Mouse (Mus musculus) adrenal gland, adult 18-20 months (tissue): Measurements from ENCODE around the gene Smg6. TPM values are rescaled to one million over a fixed set of nuclear protein-coding genes. Genes with fewer than 3 reads are reported as not detected.

Source experiments
- DNase-seq, 2 experiments: peaks; one replicate each; pipeline ENCODE4 v3.0.0; 2021 to 2022; ENCODE audit warnings: low spot score in 2 of 2
- total RNA-seq, 2 experiments: library from RNA; stranded (reverse); gene quantifications; 1 replicate in 1 of 2; 2 replicates in 1 of 2; pipeline ENCODE4 v1.2.3; 2021

Gene Smg6
- total RNA-seq, 2 experiments from 2014 or later, result 17.9 to 21.4 TPM

DNA sequence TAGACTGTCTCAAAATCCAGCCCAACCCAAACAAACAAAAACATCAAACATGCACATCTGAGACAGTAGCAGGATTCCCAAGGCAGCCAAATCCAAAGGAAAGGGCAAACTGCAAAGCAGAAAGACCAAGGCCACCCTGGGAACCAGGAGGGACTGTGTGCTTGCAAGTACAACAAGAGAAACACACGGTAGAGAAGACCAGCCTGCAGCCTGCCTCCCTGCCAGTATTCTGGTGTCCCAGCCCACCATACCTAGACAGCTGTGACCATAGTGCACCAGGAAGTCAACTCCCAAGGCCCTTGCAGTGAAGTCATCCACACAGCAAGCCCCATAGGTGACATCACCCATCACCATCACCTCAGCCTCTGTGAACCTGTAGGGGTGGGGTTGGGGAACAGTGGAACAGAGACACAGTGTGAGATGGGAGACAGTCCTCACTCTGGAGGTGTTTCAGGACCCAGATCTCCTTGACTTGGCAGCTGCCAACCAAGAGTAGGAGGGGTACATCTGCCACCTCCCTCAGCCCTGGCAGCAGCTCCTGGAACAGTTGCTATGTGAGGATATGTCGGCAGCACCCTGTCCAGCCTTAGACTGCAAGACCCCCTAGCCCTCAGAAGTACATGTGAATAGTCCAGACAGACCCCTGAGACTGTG is 258.4 kb downstream of the Smg6 start:
- peak in 1 of 2 experiments; percentile 16 for DNase-seq

DNA sequence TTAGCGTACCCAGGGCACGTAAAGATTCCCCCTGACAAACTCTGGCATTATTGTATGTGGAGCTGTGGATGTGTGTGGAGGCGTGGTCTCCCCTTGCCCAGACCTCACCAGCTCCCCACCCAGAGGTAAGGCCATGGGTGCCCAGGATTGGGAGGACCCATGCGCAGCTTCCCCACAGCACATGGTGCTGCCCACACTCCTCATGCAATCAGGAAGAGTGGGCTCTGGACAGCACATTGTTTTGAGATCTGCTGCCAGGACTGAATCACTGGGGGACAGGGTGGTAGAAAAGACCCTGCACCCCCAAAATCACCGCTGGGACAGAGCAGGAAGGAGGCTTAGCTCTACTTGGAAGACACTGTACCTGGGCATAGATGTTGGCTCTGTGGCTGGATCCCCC is 258.9 kb downstream of the Smg6 start:
- no peak for DNase-seq

- peak in 1 of 2 experiments; percentile 12 for DNase-seq
Observed at GRCm38 (mm10) chr11:75184986-75185385, 259.4 kb downstream of the Smg6 start.

- DNase-seq, result peak in 1 of 2 experiments; percentile 22
Observed at GRCm38 (mm10) chr11:75189713-75190370, 264.2 kb downstream of the Smg6 start.

- DNase-seq, result peak; percentile 71 to 73
Observed at GRCm38 (mm10) chr11:75190371-75190724, 264.7 kb downstream of the Smg6 start.

DNA sequence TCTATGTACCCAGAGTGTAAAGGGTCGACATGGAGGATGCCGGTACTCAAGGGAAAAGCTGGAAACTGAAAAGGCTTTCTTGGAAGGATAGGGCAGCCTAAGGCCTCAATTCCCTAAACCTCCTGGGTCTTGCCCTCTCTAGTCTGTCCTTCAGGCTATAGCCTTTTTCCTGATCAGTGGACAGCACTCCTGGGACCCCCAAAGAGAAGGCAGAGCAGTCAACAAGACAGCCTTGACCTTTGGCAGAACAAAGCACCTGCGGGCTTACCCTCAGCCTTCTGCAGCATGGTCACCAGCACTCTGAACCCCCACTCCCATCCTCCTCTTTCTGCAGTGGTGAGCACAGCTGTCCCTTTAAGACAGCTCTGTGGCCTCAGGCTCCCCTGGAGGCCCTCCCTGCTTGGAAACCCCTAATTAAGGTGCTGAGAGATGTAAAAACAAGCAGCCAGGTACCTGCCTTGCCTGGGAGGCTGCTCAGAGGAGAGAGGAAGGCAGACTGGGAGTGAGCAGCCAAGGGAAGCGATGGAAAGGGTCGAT is 265.4 kb downstream of the Smg6 start, which contains the start of gene Dph1:
TSS of gene Dph1 (minus strand) at position 337 of the 537 bp plus-strand sequence.
- DNase-seq, result peak in 1 of 2 experiments; percentile 22

GRCm38 (mm10) chr11:75191841-75192240 is 266.2 kb downstream of the Smg6 start:
- DNase-seq, result no peak

GRCm38 (mm10) chr11:75192336-75193214 is 267.0 kb downstream of the Smg6 start:
- DNase-seq, result peak; percentile 72 to 77

DNA sequence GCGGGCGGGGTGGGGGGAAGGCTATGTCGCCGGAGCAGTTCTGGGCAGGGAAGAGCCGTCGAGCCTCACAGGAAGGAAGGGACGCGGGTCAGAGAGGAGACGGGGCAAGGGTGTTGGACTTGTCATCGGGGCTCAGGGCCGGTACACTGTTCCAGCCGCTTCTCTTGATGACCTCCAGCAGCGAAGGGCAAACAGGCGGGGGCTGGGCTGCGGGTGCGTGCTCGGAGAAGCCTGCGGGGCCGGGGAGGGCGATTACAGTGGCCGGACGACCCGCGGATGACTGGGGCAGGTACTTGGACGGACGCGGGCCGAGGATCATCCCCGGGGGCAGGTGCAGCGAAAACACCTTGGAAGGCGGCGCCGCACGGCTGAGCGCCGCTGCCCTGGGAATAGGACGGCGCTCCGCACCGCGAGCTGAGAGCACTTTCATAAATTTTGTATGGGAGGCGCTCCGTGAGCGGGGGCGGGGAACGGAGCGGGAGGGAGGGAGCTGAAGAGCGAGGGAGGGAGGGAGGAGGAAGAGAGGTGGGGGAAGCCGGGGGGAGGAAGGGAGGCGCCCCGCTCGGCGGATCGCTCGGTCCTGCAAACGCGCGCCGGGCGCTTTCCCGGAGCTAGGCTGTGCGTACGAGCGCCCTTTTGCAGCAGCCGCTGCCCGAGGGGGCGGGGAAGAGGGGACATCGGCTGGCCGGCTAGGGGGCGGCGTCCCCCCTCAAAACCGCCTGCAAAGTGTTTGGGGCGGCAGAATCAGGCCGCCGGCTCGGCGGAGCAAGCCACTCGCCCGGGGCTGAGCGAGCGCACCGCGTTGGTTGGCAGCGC is 267.8 kb downstream of the Smg6 start, which contains the start of gene Rtn4rl1:
TSS of gene Rtn4rl1 (plus strand) at position 528 of the 816 bp plus-strand sequence.
- peak; percentile 80 to 82 for DNase-seq

DNA sequence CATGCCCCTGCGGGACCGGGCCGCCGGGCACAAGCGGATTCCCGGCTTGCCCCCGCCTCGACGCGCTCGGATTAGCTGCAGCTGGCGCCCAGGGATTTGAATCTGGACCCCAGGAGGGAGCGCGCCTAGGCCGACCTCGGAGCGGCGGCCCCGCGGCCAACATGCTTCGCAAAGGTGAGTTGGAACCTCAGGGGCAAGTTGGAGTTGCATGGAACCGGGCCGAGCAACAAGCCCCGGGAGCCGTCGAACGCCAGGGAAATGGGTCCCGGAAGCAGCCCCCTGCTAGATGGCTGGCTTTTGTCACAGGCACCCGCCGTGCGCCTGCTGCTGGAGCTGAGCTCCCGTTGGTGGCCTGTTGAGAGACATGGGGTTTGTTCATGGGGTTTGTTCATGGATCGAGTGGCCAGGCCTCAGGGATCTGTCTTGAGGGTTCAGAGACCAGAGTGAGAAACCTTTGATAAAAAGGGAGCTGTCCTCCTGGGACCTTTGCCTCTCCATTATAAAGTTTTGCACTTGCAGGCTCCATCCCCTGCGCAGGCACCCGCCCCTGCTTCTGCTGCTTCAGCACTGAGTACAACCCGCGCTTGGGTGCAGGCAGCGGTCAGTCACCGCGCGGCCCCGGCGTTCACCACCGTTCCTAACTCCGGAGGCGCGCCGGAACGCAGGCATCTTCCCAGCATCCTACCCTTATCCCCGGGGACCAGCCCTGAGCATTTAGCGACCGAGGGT is 268.7 kb downstream of the Smg6 start:
- DNase-seq, result peak; percentile 46 to 50

DNA sequence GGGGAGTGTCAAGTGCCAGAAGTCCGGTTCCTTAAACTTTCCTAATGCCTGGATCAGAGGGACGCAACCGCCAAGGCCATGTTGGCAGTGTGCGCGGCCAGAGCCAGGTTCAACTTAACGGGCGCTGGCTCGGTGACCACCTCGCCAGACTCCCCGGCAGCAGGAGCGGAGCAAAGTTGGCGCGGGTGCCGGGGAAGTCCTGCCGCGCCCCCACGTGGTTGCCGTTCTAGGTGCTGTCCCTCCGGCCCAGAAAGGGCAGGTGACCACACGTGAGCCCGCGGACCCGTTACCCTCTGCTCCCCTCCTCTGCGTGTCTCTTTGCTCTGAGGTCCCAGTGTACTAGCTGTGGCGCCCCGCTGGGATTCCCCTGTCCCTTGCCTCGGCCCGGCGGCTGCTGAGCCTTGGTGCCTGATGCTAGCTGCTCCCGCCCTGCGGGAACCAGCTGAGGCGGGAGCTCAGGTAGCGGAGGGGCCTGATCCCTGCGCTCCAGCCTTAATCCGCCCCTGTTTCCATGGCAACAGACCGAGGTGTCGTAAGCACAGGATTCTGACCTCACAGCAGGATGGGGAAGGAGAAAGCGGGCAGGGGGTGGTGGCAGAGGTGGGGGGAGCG is 269.3 kb downstream of the Smg6 start:
- peak; percentile 53 to 55 for DNase-seq

DNA sequence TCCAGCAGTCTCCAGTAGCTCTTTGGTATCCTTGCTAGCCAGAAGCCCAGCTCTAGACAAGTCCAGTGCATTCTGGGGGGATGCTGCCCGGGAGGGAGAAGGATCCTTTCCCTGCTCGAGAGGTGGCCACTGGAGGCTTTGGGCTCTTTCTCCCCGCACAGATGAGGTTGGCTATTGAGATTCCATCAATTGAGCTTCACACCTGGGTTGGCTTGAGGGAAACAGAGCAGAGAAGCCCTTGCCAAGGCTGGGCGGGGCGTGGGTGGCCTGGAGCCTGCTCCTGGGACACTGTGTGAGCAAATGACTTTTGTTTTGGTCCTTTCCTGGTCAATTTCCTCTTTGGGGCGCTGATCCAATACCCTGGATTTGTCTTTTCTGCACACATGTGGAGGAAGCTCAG is 270.5 kb downstream of the Smg6 start:
- peak in 1 of 2 experiments; percentile 16 for DNase-seq

GRCm38 (mm10) chr11:75197956-75198355 is 272.3 kb downstream of the Smg6 start:
- peak in 1 of 2 experiments; percentile 15 for DNase-seq

DNA sequence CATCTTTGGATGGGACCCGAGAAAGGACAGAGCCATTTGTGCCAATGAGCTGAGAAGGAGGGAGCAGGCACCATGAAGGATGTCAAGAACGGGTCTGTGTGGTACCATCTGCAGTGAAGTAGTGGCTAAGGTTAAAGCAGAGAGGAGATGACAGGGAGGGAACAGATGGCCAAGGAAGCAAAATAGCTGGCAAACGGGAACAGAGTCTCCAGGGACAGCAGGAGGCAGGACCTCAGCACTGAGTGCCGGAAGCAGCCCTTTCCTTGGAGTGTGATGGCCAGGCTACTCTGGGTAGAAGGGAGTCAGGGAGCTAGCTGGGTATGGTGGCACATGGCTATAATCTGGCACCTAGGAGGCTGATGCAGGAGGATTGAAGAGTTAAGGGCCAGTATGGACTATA is 273.2 kb downstream of the Smg6 start:
- DNase-seq, result peak in 1 of 2 experiments; percentile 17

DNA sequence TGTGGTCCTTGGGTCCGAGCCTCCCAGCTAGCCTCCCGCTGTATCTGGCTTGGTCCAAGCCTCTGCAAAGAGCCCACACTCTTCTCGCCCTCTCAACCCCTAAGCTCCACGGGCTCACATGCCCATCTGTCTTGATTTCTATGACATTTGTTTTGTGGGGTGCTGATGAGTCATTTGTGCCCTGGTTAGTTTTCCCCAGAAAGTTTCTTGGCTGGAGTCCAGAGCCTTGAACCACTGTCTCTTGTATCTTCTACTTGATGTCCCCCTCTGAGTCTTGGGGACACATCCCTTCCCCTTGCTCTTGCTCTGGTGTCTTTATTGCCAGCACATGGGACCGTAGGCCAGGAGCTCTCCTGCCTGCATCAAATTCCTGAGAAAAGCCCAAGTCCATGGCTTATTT is 274.3 kb downstream of the Smg6 start:
- DNase-seq, result peak in 1 of 2 experiments; percentile 22

DNA sequence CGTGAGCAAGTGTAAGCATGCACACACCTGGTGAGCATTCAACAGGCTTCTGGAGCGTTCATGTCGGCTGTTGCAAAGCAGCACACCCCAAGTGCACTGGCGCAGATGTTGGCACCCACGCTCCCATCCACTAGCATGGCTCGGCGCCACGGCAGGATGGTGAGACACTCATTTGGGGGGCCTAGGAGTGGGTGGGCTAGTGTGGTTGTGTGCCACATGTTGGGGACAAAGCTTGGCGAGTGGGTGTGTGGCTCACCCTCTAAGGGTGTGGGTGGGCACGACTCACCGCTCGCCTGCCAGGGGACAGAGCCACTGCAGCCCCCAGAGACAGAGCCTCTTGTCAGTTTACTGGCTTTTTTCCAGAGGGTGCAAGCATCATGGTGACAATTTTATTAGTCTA is 275.3 kb downstream of the Smg6 start:
- peak in 1 of 2 experiments; percentile 18 for DNase-seq

- DNase-seq, result no peak
Observed at GRCm38 (mm10) chr11:75201721-75202120, 276.1 kb downstream of the Smg6 start.

DNA sequence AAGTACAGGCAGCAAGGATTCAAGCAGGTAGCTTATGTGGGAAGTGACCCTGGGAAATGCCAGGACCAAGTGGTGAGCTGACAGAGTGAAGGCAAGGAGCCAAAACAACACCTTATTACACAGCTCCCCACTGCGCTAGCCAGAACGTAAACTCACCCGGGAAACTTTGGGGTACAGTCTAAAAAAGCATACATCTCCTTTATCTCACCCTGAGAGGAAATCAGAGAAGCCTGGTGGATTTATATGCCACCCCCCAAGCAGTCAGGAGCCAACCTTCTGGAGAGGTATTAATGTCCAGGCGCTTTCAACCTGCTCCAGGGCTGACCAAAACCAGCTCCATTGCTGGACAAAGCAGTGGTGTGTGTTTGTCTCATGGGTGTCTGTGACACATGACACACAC is 278.3 kb downstream of the Smg6 start:
- DNase-seq, result no peak

DNA sequence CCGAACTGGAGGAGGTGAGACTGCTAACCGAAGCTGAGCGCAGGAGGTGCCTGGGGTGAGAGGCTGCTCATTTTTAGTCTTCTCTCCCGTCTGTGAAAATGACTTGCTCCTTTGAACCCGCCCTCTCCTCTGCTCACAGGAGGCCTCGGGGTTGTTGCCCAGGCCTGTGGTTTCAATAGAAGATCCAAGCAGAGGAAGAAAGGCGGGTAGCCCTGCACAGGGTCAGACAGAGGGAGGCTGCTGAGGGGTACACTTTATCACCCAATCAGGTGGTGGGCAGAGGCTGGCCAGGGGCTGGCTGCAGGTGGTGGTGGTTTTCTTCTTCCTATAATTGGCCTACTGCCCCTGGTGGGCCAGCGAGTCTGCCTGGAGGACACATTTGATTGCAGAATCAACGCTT is 278.8 kb downstream of the Smg6 start:
- no peak for DNase-seq
